Mouse (Mus musculus) adipocyte (in vitro differentiated cells): Measurements from ENCODE around the gene Ube2h.

Experiments
- DNase-seq: peaks from one replicate; pipeline ENCODE4 v3.0.0-alpha.2; 2016; ENCODE audit warnings: low spot score

The Ube2h gene

DNA sequence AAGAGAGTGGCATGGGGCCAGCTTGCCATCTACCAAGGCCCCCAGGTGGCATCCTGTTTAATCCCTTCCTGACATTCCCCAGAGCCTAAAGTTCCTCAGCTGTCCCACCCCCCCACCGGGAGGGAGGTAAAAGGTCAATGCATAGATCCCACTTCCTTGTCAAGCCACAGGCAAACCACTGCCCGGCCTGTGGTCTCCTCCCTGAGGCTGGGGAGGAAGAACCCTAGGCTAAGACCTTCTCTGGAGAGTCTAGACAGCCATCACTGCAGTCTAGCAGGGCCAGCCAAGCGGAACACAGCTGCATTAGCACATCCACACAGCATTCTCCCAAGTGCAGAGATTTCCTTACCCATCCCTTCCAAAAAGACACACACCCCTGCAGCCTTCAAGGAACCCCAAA is 138.0 kb downstream of the Ube2h start:
- DNase-seq = no peak

DNA sequence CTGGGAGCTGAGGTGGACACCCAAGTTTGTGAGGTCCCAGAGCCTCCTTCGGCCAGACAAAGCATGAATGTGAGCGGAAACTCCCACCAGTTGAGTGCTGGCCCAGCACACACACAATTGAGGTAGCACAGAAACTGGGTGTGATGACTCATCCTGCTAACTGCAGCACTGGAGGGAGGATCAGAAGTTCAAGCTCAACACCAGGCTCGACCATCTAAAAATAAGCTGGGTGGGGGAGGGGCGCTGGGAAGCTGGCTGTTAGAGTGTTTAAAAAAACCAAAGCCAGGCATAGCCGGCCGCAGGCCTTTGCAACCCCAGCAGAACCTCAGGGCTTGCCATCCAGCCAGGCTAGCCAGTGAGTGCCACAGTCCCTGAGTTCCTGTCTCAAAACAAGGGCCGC is 142.2 kb downstream of the Ube2h start:
- peak; percentile 72 for DNase-seq

DNA sequence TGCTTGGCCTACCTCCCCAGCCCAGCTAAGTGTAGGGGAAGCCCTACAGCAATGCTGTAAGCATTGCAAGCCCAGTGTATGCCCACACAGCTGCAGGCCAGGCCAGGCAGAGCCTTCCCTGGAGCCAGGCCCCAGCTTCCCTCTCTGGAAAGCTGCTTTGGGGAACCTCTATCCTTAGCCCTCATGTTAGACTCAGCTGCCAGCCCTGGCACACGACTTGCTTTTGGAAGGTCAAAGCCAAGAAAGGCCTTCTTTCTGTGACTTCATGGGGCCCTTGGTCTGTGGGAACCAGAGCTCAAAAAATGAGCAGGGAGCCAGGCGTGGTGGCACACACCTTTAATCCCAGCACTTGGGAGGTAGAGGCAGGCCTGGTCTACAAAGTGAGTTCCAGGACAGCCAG is 142.7 kb downstream of the Ube2h start:
- peak; percentile 67 for DNase-seq
